Mouse (Mus musculus): ENCODE data around the gene Trmt44. TPM values are rescaled to one million over a fixed set of nuclear protein-coding genes. Genes with fewer than 3 reads are reported as not detected.
A peak's percentile ranks its signal among the peaks of the same experiment; 100 is the strongest.

The Trmt44 gene
- 8.0 and 8.5 TPM in 2 replicates for polyA plus RNA-seq (2015; fragmentation: Nextera tagmentation; extraction: Ambion mirVana)

DNA sequence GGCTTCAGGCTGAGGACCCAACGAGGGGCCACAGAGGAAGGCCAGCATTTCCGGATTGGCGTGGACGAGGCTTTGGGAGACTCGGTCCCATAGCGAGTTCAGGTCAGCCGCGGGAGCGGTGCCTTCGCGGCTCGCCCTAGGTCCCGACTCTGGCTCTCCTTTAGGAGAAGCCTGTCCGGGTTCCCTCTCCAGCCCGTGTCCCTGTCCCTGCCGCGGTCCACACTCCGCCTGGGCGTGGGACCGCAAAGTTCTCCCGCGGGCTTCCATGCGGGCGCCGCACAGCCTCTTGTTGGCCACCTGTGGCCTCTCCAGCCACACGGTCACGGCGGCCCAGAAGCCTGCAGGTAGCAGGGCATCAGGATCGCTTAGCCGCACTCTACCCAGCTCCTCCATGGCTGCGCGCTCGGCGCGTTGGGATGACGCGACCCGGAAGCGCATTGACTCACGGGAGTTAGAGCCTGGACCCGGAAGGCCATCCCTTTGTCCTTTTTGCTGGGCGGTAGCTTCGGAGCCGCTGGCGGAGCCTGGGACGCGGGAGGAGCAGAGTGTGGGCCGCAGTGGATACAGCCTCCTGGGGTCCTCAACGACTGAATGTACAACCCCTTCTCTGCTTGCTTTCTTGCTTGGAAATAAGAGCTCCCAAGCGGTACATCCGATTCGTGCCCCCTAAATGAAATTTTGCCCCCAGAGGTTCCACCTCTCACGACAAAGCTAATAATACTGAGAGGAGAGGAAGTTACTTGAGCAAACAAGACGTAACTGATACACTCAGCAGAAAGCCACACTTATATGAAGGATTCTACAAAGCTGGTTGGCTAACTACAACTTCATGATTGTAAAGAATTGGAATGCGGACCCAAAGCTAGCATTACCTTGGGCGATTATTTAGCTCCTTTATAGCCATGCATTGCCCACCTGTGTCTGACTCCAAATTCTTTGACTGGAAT lies at the start of gene Trmt44:
Gene Trmt44, minus strand, starts transcription at position 418 of the 947 bp plus-strand sequence.
- H3K9me3 ChIP-seq = no peaks in the 10 kb centered on the region
- WGBS = 3% methylated on average over 56 of the region's 56 CpGs

DNA sequence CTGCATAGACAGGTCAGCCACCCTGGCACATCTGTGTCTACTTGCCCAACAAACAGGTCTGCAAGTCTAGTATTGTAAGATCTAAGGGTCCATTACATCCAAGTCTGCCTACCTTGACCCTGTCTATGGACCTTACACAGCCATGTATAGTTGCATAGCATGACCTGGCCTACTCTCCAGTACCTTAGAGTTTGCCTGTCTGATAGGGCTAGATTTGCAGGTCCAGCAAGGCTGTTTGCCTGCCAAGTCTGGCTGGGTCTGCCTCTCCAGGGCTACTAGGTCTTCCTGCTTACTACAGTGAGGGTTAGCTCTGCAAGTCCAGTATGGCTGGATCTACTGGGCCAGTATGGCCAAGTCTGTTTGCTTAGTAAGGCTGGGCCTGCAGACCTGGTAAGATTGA lies 49.0 kb upstream of the Trmt44 start:
- no peak for ATAC-seq (ENCODE audit: borderline replicate concordance, extremely low read depth, low FRiP score, low TSS enrichment)
- peaks cover 11% of the 10 kb centered on the region; the same call in 1 of the 2 replicates for H3K4me1 ChIP-seq
- no peaks in the 10 kb centered on the region for H3K36me3 ChIP-seq
- H3K4me3 ChIP-seq = no peak overlapping the region
- H3K27me3 ChIP-seq = no peaks in the 10 kb centered on the region
- no peak overlapping the region for H3K27ac ChIP-seq
- no peaks in the 10 kb centered on the region for H3K9me3 ChIP-seq
- H3K9ac ChIP-seq = no peak overlapping the region
- H3K4me2 ChIP-seq = no peak overlapping the region

More for the DNA sequence above, at the start of gene Trmt44:
- H3K4me1 ChIP-seq = peaks cover 9% of the 10 kb centered on the region
- H3K27me3 ChIP-seq = no peaks in the 10 kb centered on the region
- H3K36me3 ChIP-seq = peaks cover 27% of the 10 kb centered on the region
- ATAC-seq (ENCODE audit: borderline replicate concordance, extremely low read depth, low FRiP score, low TSS enrichment) = peak; percentile 94
- H3K27ac ChIP-seq = peak within 1 kb of the TSS; percentile 81
- H3K9ac ChIP-seq = peak within 1 kb of the TSS; percentile 95
- peak within 1 kb of the TSS; percentile 96 for H3K4me2 ChIP-seq
- H3K4me3 ChIP-seq = peak within 1 kb of the TSS; percentile 99

DNA sequence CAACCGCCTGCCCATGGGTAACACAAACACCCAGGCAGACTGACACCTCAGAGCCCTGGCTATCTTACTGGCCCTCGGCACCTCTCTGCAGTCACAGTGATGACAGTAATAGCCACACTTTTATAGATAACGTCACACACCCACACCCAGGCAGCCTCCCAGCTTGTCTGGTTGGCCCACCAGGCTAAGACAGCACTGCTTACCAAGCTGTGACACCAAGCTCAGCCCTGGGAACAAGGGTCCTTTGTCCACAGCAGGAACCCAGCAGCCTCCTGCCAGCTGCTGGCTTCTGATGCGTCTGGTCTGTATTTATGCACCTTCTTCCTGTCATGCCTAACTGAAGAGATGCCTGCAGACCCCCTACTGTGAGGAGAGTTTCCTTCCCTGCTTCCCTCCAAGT lies 46.2 kb upstream of the Trmt44 start:
- ATAC-seq (ENCODE audit: borderline replicate concordance, extremely low read depth, low FRiP score, low TSS enrichment) = no peak
- Histone ChIP-seq H3K9ac (no peak overlapping the region), H3K9me3 (no peaks in the 10 kb centered on the region), H3K4me1 (peaks cover 8% of the 10 kb centered on the region; the same call in 1 of the 2 replicates), H3K27me3 (no peaks in the 10 kb centered on the region), H3K27ac (no peak overlapping the region), H3K36me3 (no peaks in the 10 kb centered on the region), H3K4me3 (no peak overlapping the region), H3K4me2 (no peak overlapping the region)
- 25% methylated on average over 4 of the region's 4 CpGs for WGBS

DNA sequence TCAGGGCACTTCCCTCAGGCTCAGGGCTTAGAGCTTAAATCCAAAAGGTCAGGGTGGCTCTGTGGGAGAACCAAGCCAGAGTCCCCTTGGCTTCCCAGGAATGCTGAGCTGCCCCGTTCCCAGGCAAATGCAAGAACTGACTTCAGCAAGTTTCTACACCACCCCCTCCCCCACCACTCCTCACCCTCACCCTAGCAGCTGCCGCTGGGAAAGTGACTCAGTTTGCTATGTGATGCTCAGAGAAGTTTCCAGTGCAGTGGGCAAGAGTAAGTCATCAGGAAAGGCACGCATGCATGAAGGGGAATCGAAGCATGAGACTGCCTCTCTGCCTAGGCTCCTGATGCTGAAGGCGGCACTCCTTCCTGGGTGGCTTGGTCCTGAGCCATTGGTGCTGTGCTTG lies 42.1 kb upstream of the Trmt44 start:
- 37% methylated on average over 5 of the region's 5 CpGs for WGBS
- H3K27ac ChIP-seq = no peak overlapping the region
- H3K4me2 ChIP-seq = no peak overlapping the region
- H3K4me3 ChIP-seq = no peak overlapping the region
- no peak for ATAC-seq (ENCODE audit: borderline replicate concordance, extremely low read depth, low FRiP score, low TSS enrichment)
- no peaks in the 10 kb centered on the region for H3K27me3 ChIP-seq
- H3K9ac ChIP-seq = no peak overlapping the region
- H3K36me3 ChIP-seq = no peaks in the 10 kb centered on the region
- H3K9me3 ChIP-seq = no peaks in the 10 kb centered on the region
- 0 out of 2 replicates have a peak, but pooled peaks cover 6% of the 10 kb centered on the region for H3K4me1 ChIP-seq

DNA sequence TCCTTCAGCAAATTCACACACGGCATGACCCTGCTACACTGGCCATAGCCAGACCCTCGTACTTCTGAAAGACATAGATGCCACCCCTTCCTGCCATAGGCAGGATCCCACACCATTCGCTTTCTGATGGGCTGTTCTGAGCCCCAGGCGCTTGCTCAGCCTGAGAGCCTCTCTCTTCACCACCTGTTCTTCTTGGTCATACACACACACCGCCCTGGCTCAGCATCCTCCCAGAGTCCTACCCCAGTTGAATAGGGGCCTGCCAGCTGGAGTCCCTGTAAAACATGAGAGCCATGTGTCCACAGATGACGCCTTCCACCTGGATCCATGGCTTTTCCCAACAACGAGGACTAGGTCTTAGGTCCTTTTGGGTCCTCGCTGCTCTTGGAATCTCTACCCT lies 37.9 kb upstream of the Trmt44 start:
- H3K9me3 ChIP-seq = no peaks in the 10 kb centered on the region
- no peak for ATAC-seq (ENCODE audit: borderline replicate concordance, extremely low read depth, low FRiP score, low TSS enrichment)
- H3K4me2 ChIP-seq = no peak overlapping the region
- no peak overlapping the region for H3K27ac ChIP-seq
- peaks cover 33% of the 10 kb centered on the region for H3K4me1 ChIP-seq
- WGBS = 77% methylated on average over 8 of the region's 8 CpGs
- H3K9ac ChIP-seq = no peak overlapping the region
- no peaks in the 10 kb centered on the region for H3K36me3 ChIP-seq
- H3K27me3 ChIP-seq = no peaks in the 10 kb centered on the region
- no peak overlapping the region for H3K4me3 ChIP-seq

DNA sequence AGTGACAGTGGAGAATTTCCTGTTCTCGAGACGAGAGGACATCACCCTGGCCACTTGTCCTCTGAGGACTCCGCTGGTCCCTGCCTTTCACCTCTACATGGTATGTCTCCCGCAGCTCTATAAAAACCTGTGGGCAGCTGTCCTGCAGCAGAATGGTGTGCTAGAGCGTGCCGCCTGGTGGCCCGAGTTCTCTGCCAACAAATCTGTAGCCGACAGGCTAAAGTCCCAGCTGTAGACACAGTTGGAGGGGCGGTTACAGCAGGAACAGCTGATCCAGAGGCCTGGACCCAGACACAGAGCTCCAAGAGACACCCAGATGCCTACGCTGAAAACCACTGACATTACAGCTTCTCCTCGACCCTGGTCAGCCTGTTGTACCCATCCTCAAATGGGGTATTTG lies 37.0 kb upstream of the Trmt44 start:
- no peak overlapping the region for H3K9ac ChIP-seq
- no peaks in the 10 kb centered on the region for H3K27me3 ChIP-seq
- no peaks in the 10 kb centered on the region for H3K9me3 ChIP-seq
- H3K4me3 ChIP-seq = no peak overlapping the region
- no peak for ATAC-seq (ENCODE audit: borderline replicate concordance, extremely low read depth, low FRiP score, low TSS enrichment)
- WGBS = 69% methylated on average over 11 of the region's 11 CpGs
- no peak overlapping the region for H3K27ac ChIP-seq
- peaks cover 35% of the 10 kb centered on the region for H3K4me1 ChIP-seq
- H3K4me2 ChIP-seq = no peak overlapping the region
- no peaks in the 10 kb centered on the region for H3K36me3 ChIP-seq

DNA sequence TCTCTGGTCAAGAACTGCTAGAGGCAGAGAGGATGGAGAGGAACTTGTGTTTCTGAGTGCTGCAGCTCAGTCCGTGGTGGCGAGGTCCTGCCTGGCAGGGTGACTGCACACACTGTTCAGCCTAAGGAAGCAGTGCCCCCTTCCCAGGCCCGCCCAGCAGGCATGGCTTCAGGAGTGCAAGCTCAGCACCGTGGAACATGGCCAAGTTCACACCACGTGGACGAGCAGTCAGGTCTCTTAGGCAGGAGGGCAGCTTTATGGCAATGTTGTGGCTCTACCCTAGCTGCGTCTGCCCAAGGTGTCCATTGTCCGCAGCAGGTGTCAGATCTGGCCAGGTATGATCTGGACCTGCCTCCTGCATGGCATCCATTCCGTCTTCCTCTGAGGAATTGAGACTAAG lies 36.3 kb upstream of the Trmt44 start:
- 73% methylated on average over 9 of the region's 9 CpGs for WGBS
- Histone ChIP-seq H3K27me3 (no peaks in the 10 kb centered on the region), H3K9me3 (no peaks in the 10 kb centered on the region), H3K36me3 (no peaks in the 10 kb centered on the region), H3K4me2 (no peak overlapping the region), H3K4me1 (peaks cover 35% of the 10 kb centered on the region), H3K4me3 (no peak overlapping the region), H3K9ac (no peak overlapping the region), H3K27ac (no peak overlapping the region)
- ATAC-seq (ENCODE audit: borderline replicate concordance, extremely low read depth, low FRiP score, low TSS enrichment) = no peak

DNA sequence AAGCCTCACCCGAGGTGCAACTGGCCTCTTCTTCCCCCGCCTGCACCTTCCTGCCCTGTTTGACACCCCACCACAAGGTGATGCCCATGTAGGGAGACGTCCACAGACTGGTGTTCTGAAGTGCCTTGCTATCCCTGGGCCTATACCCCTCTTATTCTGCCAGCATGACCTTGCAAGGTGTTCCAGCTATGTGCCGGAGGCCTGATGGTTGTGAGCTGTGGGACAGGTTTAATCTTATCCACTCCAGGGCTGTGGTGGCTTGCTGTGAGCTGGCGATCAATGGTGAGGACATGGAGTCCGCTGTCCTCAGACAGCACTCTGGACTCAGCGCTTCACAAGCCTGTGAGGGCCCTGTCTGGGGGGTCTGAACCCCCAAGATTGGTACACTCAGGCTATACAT lies 35.5 kb upstream of the Trmt44 start:
- H3K27me3 ChIP-seq = no peaks in the 10 kb centered on the region
- no peak overlapping the region for H3K4me2 ChIP-seq
- no peak overlapping the region for H3K27ac ChIP-seq
- no peak for ATAC-seq (ENCODE audit: borderline replicate concordance, extremely low read depth, low FRiP score, low TSS enrichment)
- H3K4me3 ChIP-seq = no peak overlapping the region
- 90% methylated on average over 7 of the region's 7 CpGs for WGBS
- no peaks in the 10 kb centered on the region for H3K36me3 ChIP-seq
- H3K9ac ChIP-seq = no peak overlapping the region
- no peaks in the 10 kb centered on the region for H3K9me3 ChIP-seq
- H3K4me1 ChIP-seq = peaks cover 35% of the 10 kb centered on the region

DNA sequence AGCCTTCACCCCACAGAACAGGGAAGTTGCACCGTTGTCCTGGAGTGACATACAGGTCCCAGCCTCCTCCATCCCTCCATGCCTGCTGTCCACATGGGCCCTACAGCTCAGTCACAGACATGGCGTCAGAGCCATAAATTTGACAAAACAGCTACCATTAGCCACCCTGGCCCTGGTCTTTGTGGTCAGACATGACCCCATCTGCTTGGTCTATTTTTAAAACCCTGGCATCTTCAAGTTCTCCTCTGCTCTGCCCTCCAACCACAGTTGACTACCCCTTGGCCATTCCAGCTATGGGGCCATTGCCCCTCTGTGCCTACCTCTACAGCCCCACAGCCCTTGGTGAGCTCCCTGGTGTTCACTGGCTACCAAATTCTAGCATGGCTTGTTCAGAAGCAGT lies 35.1 kb upstream of the Trmt44 start:
- 75% methylated on average over 2 of the region's 2 CpGs for WGBS
- Histone ChIP-seq H3K9me3 (no peaks in the 10 kb centered on the region), H3K4me2 (no peak overlapping the region), H3K4me3 (no peak overlapping the region), H3K27ac (no peak overlapping the region), H3K9ac (no peak overlapping the region), H3K27me3 (no peaks in the 10 kb centered on the region), H3K4me1 (peaks cover 35% of the 10 kb centered on the region), H3K36me3 (no peaks in the 10 kb centered on the region)
- no peak for ATAC-seq (ENCODE audit: borderline replicate concordance, extremely low read depth, low FRiP score, low TSS enrichment)

DNA sequence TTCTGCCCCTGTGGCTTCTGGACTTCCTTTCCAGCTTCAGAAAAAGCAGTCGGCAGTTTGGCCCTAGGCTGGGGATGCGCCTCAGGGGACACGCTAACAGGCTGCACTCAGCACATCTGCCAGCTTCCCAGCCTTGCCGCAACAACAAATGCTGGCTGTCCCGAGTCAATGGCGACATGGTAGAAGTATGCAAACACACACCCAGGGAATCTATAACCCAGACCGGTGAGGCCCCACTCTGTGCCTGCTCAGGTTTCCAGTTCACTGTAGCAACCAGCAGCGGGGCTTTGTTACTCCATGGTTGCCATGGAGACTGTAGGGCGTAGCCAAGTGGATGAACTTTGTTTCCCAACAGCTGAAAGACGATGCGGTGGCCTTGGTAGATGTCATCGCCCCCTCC lies 34.5 kb upstream of the Trmt44 start:
- 22% methylated on average over 12 of the region's 12 CpGs for WGBS
- ATAC-seq (ENCODE audit: borderline replicate concordance, extremely low read depth, low FRiP score, low TSS enrichment) = no peak; the same call in 1 of the 2 replicates
- no peak overlapping the region for H3K27ac ChIP-seq

DNA sequence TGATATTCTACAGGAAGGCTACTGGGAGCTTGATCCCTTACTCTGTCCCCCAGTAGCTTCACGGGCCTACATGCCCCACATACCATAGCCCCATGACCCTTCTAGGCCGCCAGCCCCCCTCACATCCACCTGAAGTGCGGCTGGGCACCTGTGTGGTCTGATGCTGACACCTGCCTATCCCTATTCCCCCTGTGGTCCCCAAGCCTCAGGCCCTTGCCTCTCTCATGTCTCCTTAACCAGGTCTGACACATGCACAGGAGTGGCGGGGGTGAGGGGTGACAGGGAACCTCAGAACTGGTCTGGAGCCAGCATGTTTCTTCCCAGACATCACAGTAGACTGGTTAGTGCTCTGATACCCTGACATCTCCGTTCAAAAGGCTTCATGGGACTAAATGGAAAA lies 33.7 kb upstream of the Trmt44 start:
- H3K27me3 ChIP-seq = no peaks in the 10 kb centered on the region
- H3K4me1 ChIP-seq = peaks cover 35% of the 10 kb centered on the region
- H3K9ac ChIP-seq = no peak overlapping the region
- H3K27ac ChIP-seq = no peak overlapping the region
- H3K4me3 ChIP-seq = no peak overlapping the region
- WGBS = 66% methylated on average over 5 of the region's 5 CpGs
- H3K4me2 ChIP-seq = no peak overlapping the region
- no peaks in the 10 kb centered on the region for H3K36me3 ChIP-seq
- ATAC-seq (ENCODE audit: borderline replicate concordance, extremely low read depth, low FRiP score, low TSS enrichment) = no peak
- no peaks in the 10 kb centered on the region for H3K9me3 ChIP-seq

More for the DNA sequence above, 34.5 kb upstream of the Trmt44 start:
- no peak overlapping the region for H3K9ac ChIP-seq
- no peaks in the 10 kb centered on the region for H3K9me3 ChIP-seq
- H3K4me1 ChIP-seq = peaks cover 35% of the 10 kb centered on the region
- no peaks in the 10 kb centered on the region for H3K36me3 ChIP-seq
- H3K4me3 ChIP-seq = no peak overlapping the region
- H3K27me3 ChIP-seq = no peaks in the 10 kb centered on the region
- H3K4me2 ChIP-seq = no peak overlapping the region

DNA sequence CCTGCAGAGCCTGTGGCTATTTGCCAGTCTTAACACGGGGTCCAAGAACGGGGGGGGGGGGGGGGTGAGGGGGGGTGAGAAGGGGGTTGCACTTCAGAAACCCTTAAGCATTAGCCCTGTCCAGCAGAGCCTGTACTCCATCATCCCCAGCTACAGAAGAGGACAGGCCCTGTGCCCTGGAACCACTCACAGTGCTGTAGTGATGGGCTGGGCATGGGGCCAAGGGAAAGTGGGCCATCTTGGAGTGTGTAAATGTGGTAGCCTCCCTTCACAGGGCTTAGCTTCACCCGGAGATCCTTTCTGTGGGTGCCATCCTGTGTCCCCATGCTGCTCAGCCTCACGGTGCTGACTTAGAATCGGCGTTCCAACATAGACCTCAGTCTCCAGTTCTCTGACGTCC lies 32.9 kb upstream of the Trmt44 start:
- no peak overlapping the region for H3K27ac ChIP-seq
- no peak overlapping the region for H3K4me3 ChIP-seq
- WGBS = 65% methylated on average over 6 of the region's 7 CpGs
- H3K9ac ChIP-seq = no peak overlapping the region
- H3K36me3 ChIP-seq = no peaks in the 10 kb centered on the region
- no peaks in the 10 kb centered on the region for H3K9me3 ChIP-seq
- H3K4me2 ChIP-seq = no peak overlapping the region
- peaks cover 35% of the 10 kb centered on the region for H3K4me1 ChIP-seq
- no peaks in the 10 kb centered on the region for H3K27me3 ChIP-seq
- ATAC-seq (ENCODE audit: borderline replicate concordance, extremely low read depth, low FRiP score, low TSS enrichment) = peak; percentile 33; the same call in 1 of the 2 replicates

Data from lung, embryonic 15.5 days (tissue).